Mouse (Mus musculus): ENCODE measurements at regions not wholly inside any gene's neighbourhood (a gene's known extent, or its start where the extent isn't known, plus 50 kb on each side); places are given as distances from the start of the nearest gene placed in this dataset.

DNA sequence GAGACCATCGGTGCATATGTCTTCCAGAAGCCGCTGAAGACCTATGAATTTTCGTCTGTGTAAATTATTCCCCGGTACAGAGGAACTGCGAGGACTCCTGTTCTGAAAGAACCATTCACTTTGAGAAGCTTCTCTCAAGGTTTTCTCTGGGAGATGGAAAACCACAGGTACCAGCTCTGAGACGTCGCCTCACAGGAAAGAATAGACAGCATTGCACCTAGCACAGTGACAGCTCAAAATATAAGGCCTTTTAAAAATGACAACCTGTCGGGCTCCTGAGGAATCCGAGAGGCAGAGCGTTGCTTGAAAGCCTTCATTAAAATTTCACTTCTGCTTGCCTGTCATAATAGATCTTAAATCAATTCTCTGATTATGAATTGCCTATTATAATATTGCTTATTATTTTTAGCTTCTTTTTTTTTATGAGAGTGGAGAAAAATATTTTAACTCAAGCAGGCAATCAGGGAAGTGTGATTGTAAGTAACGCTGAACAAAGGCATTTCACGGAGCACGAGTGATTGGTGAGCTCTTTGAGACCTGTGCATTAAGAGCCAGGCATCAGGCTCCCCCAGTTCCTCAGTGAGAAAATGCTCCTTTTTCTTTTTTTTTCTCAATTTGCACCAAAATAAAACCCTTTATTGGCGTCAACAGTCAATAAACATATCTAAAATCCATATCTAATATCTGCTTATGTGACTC, 191.8 kb downstream of the Atp23 start:
- no peaks in the 10 kb centered on the region for H3K36me3 ChIP-seq (replicated peaks in 1 of 2; ENCODE audit: control insufficient read depth in 1 of 2, insufficient read depth in 1 of 2, low read length in 1 of 2)
- dilution Hi-C loops (cut with MboI; ENCODE audit: extremely low pct_ligation_motif_present, extremely low pct_unique_long_range_greater_than_20kb, low sequenced_read_pairs) = no loop called here
- no peak overlapping the region for H3K9ac ChIP-seq (ENCODE audit: insufficient read depth, low read depth)

GRCm38 (mm10) chr10:126708730-126709129, 192.4 kb downstream of the Atp23 start:
- no peak overlapping the region for H3K27ac ChIP-seq (ENCODE audit: insufficient read depth, low read depth)
- no peak overlapping the region for H3K4me3 ChIP-seq (replicated peaks in 1 of 3; ENCODE audit: low read depth in 2 of 3, low read length in 2 of 3, poor library complexity in 1 of 3)
- no peak for DNase-seq (ENCODE audit: extremely low read depth)
- H3K4me2 ChIP-seq (ENCODE audit: insufficient read depth, low read depth, poor library complexity, severe bottlenecking) = no peak overlapping the region
- no peaks in the 10 kb centered on the region for H3K79me2 ChIP-seq (replicated peaks; ENCODE audit: control insufficient read depth, extremely low read depth, insufficient read depth, poor library complexity, severe bottlenecking)
- H3K27me3 ChIP-seq (replicated peaks) = no peaks in the 10 kb centered on the region
- no peak overlapping the region for H3K9ac ChIP-seq (ENCODE audit: insufficient read depth, low read depth)
- in situ Hi-C loops (cut with MboI; ENCODE audit: low pct_ligation_motif_present, low pct_unique_long_range_greater_than_20kb, low sequenced_read_pairs) = no loop called here
- peaks cover 12% of the 10 kb centered on the region for H3K9me3 ChIP-seq (replicated peaks; ENCODE audit: low read length)
- H3K4me1 ChIP-seq (ENCODE audit: control insufficient read depth in 1 of 2, insufficient read depth in 2 of 2) = no peaks in the 10 kb centered on the region
- H3K36me3 ChIP-seq (replicated peaks in 1 of 2; ENCODE audit: control insufficient read depth in 1 of 2, insufficient read depth in 1 of 2, low read length in 1 of 2) = no peaks in the 10 kb centered on the region
- TF ChIP-seq MAX (IDR thresholded peaks at IDR 0.05; ENCODE audit: low read length) (no peak), ETS1 (conservative IDR thresholded peaks at IDR 0.05; ENCODE audit: low read depth, low read length) (no peak), RAD21 (IDR thresholded peaks at IDR 0.05; ENCODE audit: low read depth, low read length) (no peak), GABPA (IDR thresholded peaks at IDR 0.05; ENCODE audit: insufficient replicate concordance, low read depth, low read length) (no peak), CHD2 (IDR thresholded peaks at IDR 0.05; ENCODE audit: low read length) (no peak), EP300 (IDR thresholded peaks at IDR 0.05; ENCODE audit: low read length) (no peak), MEF2A (IDR thresholded peaks at IDR 0.05; ENCODE audit: borderline replicate concordance, low read depth, low read length) (no peak), SMC3 (IDR thresholded peaks at IDR 0.05; ENCODE audit: low read depth, low read length) (no peak), MYC (IDR thresholded peaks at IDR 0.05; ENCODE audit: low read depth, low read length) (no peak), MAZ (IDR thresholded peaks at IDR 0.05; ENCODE audit: low read depth, low read length) (no peak)
- dilution Hi-C loops (cut with MboI; ENCODE audit: extremely low pct_ligation_motif_present, extremely low pct_unique_long_range_greater_than_20kb, low sequenced_read_pairs) = no loop called here

More for the DNA sequence above, 191.8 kb downstream of the Atp23 start:
- H3K27ac ChIP-seq (ENCODE audit: insufficient read depth, low read depth) = no peak overlapping the region
- in situ Hi-C loops (cut with MboI; ENCODE audit: low pct_ligation_motif_present, low pct_unique_long_range_greater_than_20kb, low sequenced_read_pairs) = no loop called here
- DNase-seq (ENCODE audit: extremely low read depth) = no peak
- H3K79me2 ChIP-seq (replicated peaks; ENCODE audit: control insufficient read depth, extremely low read depth, insufficient read depth, poor library complexity, severe bottlenecking) = no peaks in the 10 kb centered on the region
- peaks cover 12% of the 10 kb centered on the region for H3K9me3 ChIP-seq (replicated peaks; ENCODE audit: low read length)
- H3K27me3 ChIP-seq (replicated peaks) = no peaks in the 10 kb centered on the region
- no peak overlapping the region for H3K4me3 ChIP-seq (replicated peaks in 1 of 3; ENCODE audit: low read depth in 2 of 3, low read length in 2 of 3, poor library complexity in 1 of 3)
- H3K4me1 ChIP-seq (ENCODE audit: control insufficient read depth in 1 of 2, insufficient read depth in 2 of 2) = no peaks in the 10 kb centered on the region
- H3K4me2 ChIP-seq (ENCODE audit: insufficient read depth, low read depth, poor library complexity, severe bottlenecking) = no peak overlapping the region
- TF ChIP-seq POLR2AphosphoS2 (IDR thresholded peaks at IDR 0.05; ENCODE audit: low read depth, low read length) (no peak), ZKSCAN1 (IDR thresholded peaks at IDR 0.05; ENCODE audit: borderline replicate concordance, low read depth, low read length) (no peak), RAD21 (IDR thresholded peaks at IDR 0.05; ENCODE audit: low read depth, low read length) (no peak), EP300 (IDR thresholded peaks at IDR 0.05; ENCODE audit: low read length) (no peak), ZMIZ1 (IDR thresholded peaks at IDR 0.05; ENCODE audit: low read depth, low read length) (no peak), ETS1 (conservative IDR thresholded peaks at IDR 0.05; ENCODE audit: low read depth, low read length) (no peak), PAX5 (IDR thresholded peaks at IDR 0.05; ENCODE audit: low read length) (no peak), CTCF (conservative IDR thresholded peaks at IDR 0.05 in 1 of 2, IDR thresholded peaks at IDR 0.05 in 1 of 2; ENCODE audit: low read depth in 2 of 2, low read length in 2 of 2) (no peak)
